27 mouse cellular contexts compared by ENCODE assay signal in genomic region chr11:30095212-30095773, GRCm38 (mm10).
DNase-seq lines count a peak whose midpoint lies in the region; ATAC-seq and TF ChIP-seq lines count a peak whose summit lies in the region.
"Had no signal": no experiment of that assay in that cellular context is flagged by ENCODE, and none has a peak within 500 bp of the region (broad histone marks: within the 10 kb centered on the region; RNA-seq: fewer than 3 reads in every experiment).

No protein-coding gene starts in this region.

- H3K27ac ChIP-seq in kidney, embryonic 15.5 days = no peak overlapping the region
- 0 out of 2 replicates have a peak overlapping the region, but pooled peaks have one; percentile 33 for H3K27ac ChIP-seq in lung, postnatal 0 days (ENCODE audit: low read length)
- no peak overlapping the region for H3K27ac ChIP-seq in intestine, embryonic 16.5 days (ENCODE audit: low read length)
- H3K27ac ChIP-seq in stomach, embryonic 15.5 days = no peak overlapping the region
- no peak overlapping the region for H3K27ac ChIP-seq in midbrain, embryonic 13.5 days
- H3K27ac ChIP-seq: embryonic facial prominence, embryonic 15.5 days; heart, embryonic 10.5 days; hindbrain, embryonic 14.5 days; liver, embryonic 14.5 days; lung, embryonic 15.5 days; midbrain, embryonic 12.5 days; neural tube, embryonic 13.5 days had no signal

- peak; percentile 93 for TF ChIP-seq EP300 in lung, postnatal 0 days (IDR thresholded peaks at IDR 0.05)

- no peak for TF ChIP-seq CTCF in lung, postnatal 0 days (IDR thresholded peaks at IDR 0.05)

- no peak for DNase-seq in kidney, adult 9 months
- DNase-seq in lung, postnatal 0 days (ENCODE audit: low spot score) = peak; percentile 86
- DNase-seq in lung, postnatal 10 days = no peak
- DNase-seq in retina, embryonic 14.5 days (ENCODE audit: low spot score) = no peak
- DNase-seq: adrenal gland, postnatal 25 days; B cell, adult 2 months; cerebellum, adult 18-20 months; cerebellum, postnatal 10 days; gastrocnemius, postnatal 14 days; kidney, adult 8-10 months; kidney, postnatal 36 days; left cerebral cortex, postnatal 4 days; liver; thymus, postnatal 4 days had no signal

- no peaks in the 10 kb centered on the region for H3K4me1 ChIP-seq in kidney, embryonic 15.5 days
- H3K4me1 ChIP-seq in lung, postnatal 0 days (ENCODE audit: insufficient read depth, low read depth, low read length) = no peaks in the 10 kb centered on the region
- no peaks in the 10 kb centered on the region for H3K4me1 ChIP-seq in intestine, embryonic 16.5 days (ENCODE audit: control insufficient read depth, insufficient read depth, low read length)
- no peaks in the 10 kb centered on the region for H3K4me1 ChIP-seq in stomach, embryonic 15.5 days
- H3K4me1 ChIP-seq in midbrain, embryonic 13.5 days (replicated peaks) = no peaks in the 10 kb centered on the region
- H3K4me1 ChIP-seq: embryonic facial prominence, embryonic 15.5 days; heart, embryonic 10.5 days; lung, embryonic 15.5 days; midbrain, embryonic 12.5 days; neural tube, embryonic 13.5 days had no signal

- H3K4me2 ChIP-seq in kidney, embryonic 15.5 days = no peak overlapping the region
- H3K4me2 ChIP-seq in lung, postnatal 0 days (replicated peaks; ENCODE audit: low read depth, low read length) = no peak overlapping the region
- no peak overlapping the region for H3K4me2 ChIP-seq in intestine, embryonic 16.5 days (ENCODE audit: low read depth, low read length)
- H3K4me2 ChIP-seq in stomach, embryonic 15.5 days = no peak overlapping the region
- H3K4me2 ChIP-seq in midbrain, embryonic 13.5 days (replicated peaks) = no peak overlapping the region
- H3K4me2 ChIP-seq: embryonic facial prominence, embryonic 15.5 days; hindbrain, embryonic 14.5 days; lung, embryonic 15.5 days; midbrain, embryonic 12.5 days; neural tube, embryonic 13.5 days had no signal

- H3K9ac ChIP-seq in kidney, embryonic 15.5 days = no peak overlapping the region
- H3K9ac ChIP-seq in lung, postnatal 0 days (replicated peaks; ENCODE audit: low read depth) = no peak overlapping the region
- H3K9ac ChIP-seq in intestine, embryonic 16.5 days (ENCODE audit: low read depth, low read length) = no peak overlapping the region
- no peak overlapping the region for H3K9ac ChIP-seq in stomach, embryonic 15.5 days
- no peak overlapping the region for H3K9ac ChIP-seq in midbrain, embryonic 13.5 days (replicated peaks)
- H3K9ac ChIP-seq: embryonic facial prominence, embryonic 15.5 days; hindbrain, embryonic 14.5 days; liver, embryonic 14.5 days; lung, embryonic 15.5 days; midbrain, embryonic 12.5 days; neural tube, embryonic 13.5 days had no signal

- WGBS in kidney, embryonic 15.5 days = 76% methylated on average over 6 of the region's 6 CpGs
- WGBS in lung, postnatal 0 days = 39% methylated on average over 6 of the region's 6 CpGs
- 56% methylated on average over 6 of the region's 6 CpGs for WGBS in intestine, embryonic 16.5 days
- WGBS in stomach, embryonic 15.5 days = 65% methylated on average over 6 of the region's 6 CpGs
- 95% methylated on average over 6 of the region's 6 CpGs for WGBS in midbrain, embryonic 13.5 days

- H3K36me3 ChIP-seq in kidney, embryonic 15.5 days = peaks cover 43% of the 10 kb centered on the region
- H3K36me3 ChIP-seq in lung, postnatal 0 days (ENCODE audit: insufficient read depth, low read length) = peaks cover 7% of the 10 kb centered on the region; the same call in 1 of the 2 replicates
- H3K36me3 ChIP-seq in intestine, embryonic 16.5 days (ENCODE audit: control insufficient read depth, insufficient read depth, low read length) = peaks cover 13% of the 10 kb centered on the region
- H3K36me3 ChIP-seq in stomach, embryonic 15.5 days = peaks cover 15% of the 10 kb centered on the region
- H3K36me3 ChIP-seq in midbrain, embryonic 13.5 days = peaks cover 36% of the 10 kb centered on the region

- H3K9me3 ChIP-seq in kidney, embryonic 15.5 days (replicated peaks) = no peaks in the 10 kb centered on the region
- H3K9me3 ChIP-seq in lung, postnatal 0 days (ENCODE audit: low read length) = no peaks in the 10 kb centered on the region
- no peaks in the 10 kb centered on the region for H3K9me3 ChIP-seq in intestine, embryonic 16.5 days (ENCODE audit: control insufficient read depth, low read length)
- H3K9me3 ChIP-seq in stomach, embryonic 15.5 days = no peaks in the 10 kb centered on the region
- H3K9me3 ChIP-seq in midbrain, embryonic 13.5 days = no peaks in the 10 kb centered on the region
- H3K9me3 ChIP-seq: embryonic facial prominence, embryonic 15.5 days; heart, embryonic 10.5 days; lung, embryonic 15.5 days; midbrain, embryonic 12.5 days; neural tube, embryonic 13.5 days had no signal

- H3K4me3 ChIP-seq in kidney, embryonic 15.5 days (replicated peaks) = no peak overlapping the region
- H3K4me3 ChIP-seq in lung, postnatal 0 days (ENCODE audit: low read depth, low read length) = no peak overlapping the region
- H3K4me3 ChIP-seq in intestine, embryonic 16.5 days (ENCODE audit: low read length) = no peak overlapping the region
- H3K4me3 ChIP-seq in stomach, embryonic 15.5 days (replicated peaks) = no peak overlapping the region
- H3K4me3 ChIP-seq in midbrain, embryonic 13.5 days (replicated peaks) = no peak overlapping the region
- H3K4me3 ChIP-seq: embryonic facial prominence, embryonic 15.5 days; heart, embryonic 10.5 days; lung, embryonic 15.5 days; megakaryocyte, embryonic 14.5 days; midbrain, embryonic 12.5 days; neural tube, embryonic 13.5 days had no signal

- peak; percentile 33; the same call in 1 of the 2 replicates for ATAC-seq in kidney, embryonic 15.5 days (replicated peaks; ENCODE audit: low FRiP score)
- ATAC-seq in lung, postnatal 0 days = peak; percentile 90
- 0 out of 2 replicates have a peak, but pooled peaks have one; percentile 45 for ATAC-seq in intestine, embryonic 16.5 days
- peak; percentile 60 for ATAC-seq in stomach, embryonic 15.5 days (ENCODE audit: insufficient read depth, low FRiP score, low read depth)
- ATAC-seq in midbrain, embryonic 13.5 days = no peak
- ATAC-seq: forebrain, embryonic 14.5 days had no signal

- no peaks in the 10 kb centered on the region for H3K27me3 ChIP-seq in kidney, embryonic 15.5 days
- no peaks in the 10 kb centered on the region for H3K27me3 ChIP-seq in lung, postnatal 0 days (replicated peaks; ENCODE audit: insufficient read depth, low read length)
- H3K27me3 ChIP-seq in intestine, embryonic 16.5 days (replicated peaks; ENCODE audit: control insufficient read depth, insufficient read depth, low read length) = no peaks in the 10 kb centered on the region
- H3K27me3 ChIP-seq in stomach, embryonic 15.5 days (replicated peaks) = no peaks in the 10 kb centered on the region
- no peaks in the 10 kb centered on the region for H3K27me3 ChIP-seq in midbrain, embryonic 13.5 days
- H3K27me3 ChIP-seq: embryonic facial prominence, embryonic 15.5 days; lung, embryonic 15.5 days; megakaryocyte, embryonic 14.5 days; midbrain, embryonic 12.5 days; neural tube, embryonic 13.5 days had no signal
